Mouse (Mus musculus): ENCODE data around the gene Masp1.

- TF ChIP-seq GATA1 (IDR thresholded peaks at IDR 0.05; ENCODE audit: low read length): no peak
- TF ChIP-seq TAL1 (IDR thresholded peaks at IDR 0.05; ENCODE audit: low read length): no peak
Observed at GRCm38 (mm10) chr16:23533707-23534106, 13.1 kb upstream of the Masp1 start.

All from erythroblast, embryonic 14.5 days (primary cell).